Mouse (Mus musculus) bone marrow, adult 2 months (tissue): ENCODE data around the gene Pkd2.

Experiments used
- CTCF ChIP-seq: fragments of 200-500 bp; IDR thresholded peaks from 2 replicates; pipeline ENCODE4 v1.5.1; 2011; ENCODE audit warnings: low read length, control low read depth; ENCODE audit not compliant: control insufficient read depth, insufficient read depth
- POLR2A ChIP-seq: fragments of 200-500 bp; IDR thresholded peaks from 2 replicates; pipeline ENCODE4 v1.6.1; 2011; ENCODE audit warnings: low read depth, mild to moderate bottlenecking, control low read depth, low read length, borderline replicate concordance; ENCODE audit not compliant: control insufficient read depth

DNA sequence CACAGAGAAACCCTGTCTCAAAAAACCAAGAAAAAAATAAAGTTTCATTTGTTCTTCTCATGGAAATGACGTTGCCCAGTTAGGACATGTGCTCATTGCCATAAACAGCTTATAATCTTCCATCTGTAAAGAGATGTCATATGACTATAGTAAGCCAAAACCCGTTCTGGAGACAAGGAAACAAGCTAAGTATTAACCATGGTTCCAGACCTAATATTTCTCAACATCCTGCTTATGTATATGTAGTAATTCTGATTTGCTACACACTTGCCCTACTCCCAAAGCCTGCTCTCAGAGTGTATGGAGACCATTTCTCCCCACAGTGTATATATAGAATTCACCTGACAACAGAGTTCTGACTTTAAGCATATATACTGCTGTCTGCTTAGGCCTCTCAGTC lies 37.2 kb upstream of the Pkd2 start:
- TF ChIP-seq CTCF: no peak
- no peak for TF ChIP-seq POLR2A
